Mouse (Mus musculus) left cerebral cortex, postnatal 10 days (tissue): ENCODE results near the gene Dock9. TPM values are rescaled to one million over a fixed set of nuclear protein-coding genes. Genes with fewer than 3 reads are reported as not detected.

Experiments used
- DNase-seq, 2 experiments: peaks; one replicate each; pipeline ENCODE4 v3.0.0; 2021 to 2022; ENCODE audit warnings: low spot score in 2 of 2, mixed read lengths in 1 of 2; ENCODE audit errors: extremely low spot score in 1 of 2
- intact Hi-C: fragments of 180-260 bp; cut with DNase I; formaldehyde crosslinking; loops from one replicate; pipeline ENCODE4 v1.15.1; 2025
- total RNA-seq, 2 experiments: library from RNA; stranded (reverse); gene quantifications; 2 replicates each; pipeline ENCODE4 v1.2.3; 2021

Gene Dock9
- total RNA-seq, 2 experiments from 2014 or later: 181 to 185 TPM

GRCm38 (mm10) chr14:121678913-121679312 is 118.7 kb downstream of the Dock9 start:
- DNase-seq: no peak
- intact Hi-C loops: no loop called here

- intact Hi-C loops: no loop called here
Measured at GRCm38 (mm10) chr14:121678445-121678844, 119.2 kb downstream of the Dock9 start.

GRCm38 (mm10) chr14:121676596-121677330 is 120.9 kb downstream of the Dock9 start:
- intact Hi-C loops: no loop called here
- DNase-seq: no peak

More at GRCm38 (mm10) chr14:121678445-121678844, 119.2 kb downstream of the Dock9 start:
- no peak for DNase-seq

- DNase-seq: no peak
- intact Hi-C loops: no loop called here
Measured at GRCm38 (mm10) chr14:121676121-121676591, 121.5 kb downstream of the Dock9 start.

GRCm38 (mm10) chr14:121675579-121675978 is 122.1 kb downstream of the Dock9 start:
- peak in 1 of 2 experiments; percentile 49 for DNase-seq

GRCm38 (mm10) chr14:121675146-121675545 is 122.5 kb downstream of the Dock9 start:
- DNase-seq: no peak
- intact Hi-C loops: no loop called here

More at GRCm38 (mm10) chr14:121675579-121675978, 122.1 kb downstream of the Dock9 start:
- intact Hi-C loops: no loop called here

GRCm38 (mm10) chr14:121670016-121670415 is 127.6 kb downstream of the Dock9 start:
- no peak for DNase-seq
- intact Hi-C loops: no loop called here

- no peak for DNase-seq
- intact Hi-C loops: no loop called here
Measured at GRCm38 (mm10) chr14:121666641-121667274, 130.9 kb downstream of the Dock9 start.

- no peak for DNase-seq
- intact Hi-C loops: no loop called here
Measured at GRCm38 (mm10) chr14:121665693-121666273, 131.9 kb downstream of the Dock9 start.

- intact Hi-C loops: no loop called here
- no peak for DNase-seq
Measured at GRCm38 (mm10) chr14:121663913-121664312, 133.7 kb downstream of the Dock9 start.

GRCm38 (mm10) chr14:121660918-121661317 is 136.7 kb downstream of the Dock9 start:
- DNase-seq: no peak
- intact Hi-C loops: no loop called here

- DNase-seq: peak in 1 of 2 experiments; percentile 69
- intact Hi-C loops: no loop called here
Measured at GRCm38 (mm10) chr14:121660167-121660894, 137.3 kb downstream of the Dock9 start.

GRCm38 (mm10) chr14:121659061-121659824 is 138.4 kb downstream of the Dock9 start:
- DNase-seq: no peak
- intact Hi-C loops: no loop called here

- intact Hi-C loops: no loop called here
Measured at GRCm38 (mm10) chr14:121658537-121658936, 139.1 kb downstream of the Dock9 start.

GRCm38 (mm10) chr14:121657633-121658032 is 140.0 kb downstream of the Dock9 start:
- DNase-seq: no peak
- intact Hi-C loops: no loop called here

More at GRCm38 (mm10) chr14:121658537-121658936, 139.1 kb downstream of the Dock9 start:
- no peak for DNase-seq

GRCm38 (mm10) chr14:121656912-121657311 is 140.7 kb downstream of the Dock9 start:
- no peak for DNase-seq
- intact Hi-C loops: no loop called here

GRCm38 (mm10) chr14:121654977-121655376 is 142.7 kb downstream of the Dock9 start:
- DNase-seq: no peak
- intact Hi-C loops: no loop called here

- intact Hi-C loops: no loop called here
- no peak for DNase-seq
Measured at GRCm38 (mm10) chr14:121654416-121654967, 143.1 kb downstream of the Dock9 start.
